Mouse (Mus musculus) myocyte (in vitro differentiated cells): ENCODE data around the gene Cnga1. TPM values are rescaled to one million over a fixed set of nuclear protein-coding genes. Genes with fewer than 3 reads are reported as not detected.

Experiments used
- H3K27me3 ChIP-seq: one replicate; pipeline ENCODE4 v1.6.1; 2011; ENCODE audit not compliant: control insufficient read depth, insufficient read depth, insufficient read length
- H3K36me3 ChIP-seq: one replicate; pipeline ENCODE4 v1.6.1; 2011; ENCODE audit not compliant: control insufficient read depth, insufficient read depth
- H3K4me2 ChIP-seq: one replicate; pipeline ENCODE4 v1.6.1; 2011; ENCODE audit warnings: low read depth, control low read depth
- H3K4me3 ChIP-seq: one replicate; pipeline ENCODE4 v1.5.1; 2011; ENCODE audit warnings: mild to moderate bottlenecking, control low read depth, moderate library complexity
- H3K79me2 ChIP-seq: one replicate; pipeline ENCODE4 v1.6.1; 2011; ENCODE audit not compliant: control insufficient read depth, insufficient read depth
- H3ac ChIP-seq: one replicate; pipeline ENCODE4 v1.6.1; 2011; ENCODE audit not compliant: control insufficient read depth, insufficient read length
- CEBPB ChIP-seq: IDR thresholded peaks from 2 replicates; pipeline ENCODE4 v1.6.1; 2011; ENCODE audit warnings: mild to moderate bottlenecking, moderate library complexity; ENCODE audit not compliant: poor library complexity, insufficient read depth, severe bottlenecking
- E2F4 ChIP-seq: IDR thresholded peaks from one replicate; pipeline ENCODE4 v1.6.1; 2011; ENCODE audit warnings: mild to moderate bottlenecking, control low read depth, moderate library complexity; ENCODE audit not compliant: insufficient read depth
- MAX ChIP-seq: IDR thresholded peaks from one replicate; pipeline ENCODE4 v1.6.1; 2011; ENCODE audit warnings: low read depth, mild to moderate bottlenecking, control low read depth
- MYOD1 ChIP-seq, 3 experiments: IDR thresholded peaks; one replicate each; pipeline ENCODE4 v1.6.1; 2011; ENCODE audit warnings: control low read depth in 2 of 3, low read depth in 2 of 3, mild to moderate bottlenecking in 2 of 3, moderate library complexity in 1 of 3; ENCODE audit not compliant: insufficient read length in 2 of 3, control insufficient read depth in 1 of 3
- MYOG ChIP-seq, 3 experiments: IDR thresholded peaks; one replicate each; pipeline ENCODE4 v1.6.1; 2011; ENCODE audit warnings: control low read depth in 2 of 3, low read depth in 2 of 3, mild to moderate bottlenecking in 2 of 3; ENCODE audit not compliant: insufficient read length in 2 of 3, control insufficient read depth in 1 of 3, insufficient read depth in 1 of 3
- POLR2A ChIP-seq: IDR thresholded peaks from one replicate; pipeline ENCODE4 v1.6.1; 2011; ENCODE audit warnings: low read depth, mild to moderate bottlenecking, control low read depth, moderate library complexity; ENCODE audit not compliant: insufficient read length
- POLR2AphosphoS2 ChIP-seq: IDR thresholded peaks from one replicate; pipeline ENCODE4 v1.6.1; 2011; ENCODE audit warnings: low read depth, control low read depth; ENCODE audit not compliant: insufficient read length
- REST ChIP-seq: IDR thresholded peaks from one replicate; pipeline ENCODE4 v1.6.1; 2011; ENCODE audit warnings: mild to moderate bottlenecking, control low read depth, moderate library complexity; ENCODE audit not compliant: insufficient read depth, insufficient read length
- SRF ChIP-seq: IDR thresholded peaks from one replicate; pipeline ENCODE4 v1.6.1; 2011; ENCODE audit warnings: low read depth; ENCODE audit not compliant: control insufficient read depth, insufficient read length
- TCF12 ChIP-seq: IDR thresholded peaks from one replicate; pipeline ENCODE4 v1.6.1; 2011; ENCODE audit warnings: mild to moderate bottlenecking, control low read depth; ENCODE audit not compliant: poor library complexity, insufficient read depth, severe bottlenecking
- TCF3 ChIP-seq: IDR thresholded peaks from one replicate; pipeline ENCODE4 v1.6.1; 2011; ENCODE audit warnings: low read depth, control low read depth; ENCODE audit not compliant: insufficient read length
- USF1 ChIP-seq: IDR thresholded peaks from one replicate; pipeline ENCODE4 v1.6.1; 2011; ENCODE audit warnings: low read depth, mild to moderate bottlenecking, control low read depth, moderate library complexity
- polyA plus RNA-seq: library from polyadenylated mRNA; unstranded; fragments of >200 nt; fragmentation: generic; extraction: Trizol; gene quantifications from one replicate; pipeline ENCODE4 v1.2.1, GENCODE M21; 2012; ENCODE audit warnings: missing spikeins

The Cnga1 gene
- polyA plus RNA-seq, 1 experiment: not detected

DNA sequence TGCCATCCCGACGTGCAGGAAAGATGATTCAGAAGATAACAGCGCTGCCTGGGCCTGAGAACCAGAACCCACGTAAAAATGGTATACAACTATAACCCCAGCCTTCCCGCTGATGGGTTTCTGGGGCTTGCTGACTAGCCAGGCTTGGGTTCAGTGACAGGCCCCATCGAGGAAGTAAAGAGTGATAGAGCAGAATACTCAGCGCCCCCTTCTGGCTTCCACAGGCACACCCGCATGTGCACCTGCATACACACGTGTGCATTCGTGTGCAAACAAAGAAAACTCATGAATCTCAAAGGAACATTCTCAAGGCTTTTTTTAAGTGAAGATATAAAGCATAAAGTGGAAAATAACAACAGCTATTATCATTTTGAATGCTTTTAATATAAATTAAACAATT lies 2.1 kb upstream of the Cnga1 start:
- Histone ChIP-seq H3K4me3 (no peak overlapping the region), H3K27me3 (peaks cover 3% of the 10 kb centered on the region), H3K36me3 (no peaks in the 10 kb centered on the region), H3K4me2 (no peak overlapping the region), H3K79me2 (no peaks in the 10 kb centered on the region), H3ac (no peak overlapping the region)
- TF ChIP-seq CEBPB (no peak), MYOG (IDR thresholded peaks at IDR 0.05; ENCODE audit: control insufficient read depth in 1 of 3, insufficient read depth in 1 of 3, insufficient read length in 2 of 3, low read depth in 2 of 3) (no peak), USF1 (no peak), REST (no peak), POLR2A (no peak), SRF (no peak), MAX (no peak), TCF12 (no peak), MYOD1 (IDR thresholded peaks at IDR 0.05; ENCODE audit: control insufficient read depth in 1 of 3, insufficient read length in 2 of 3, low read depth in 2 of 3) (no peak), POLR2AphosphoS2 (no peak), TCF3 (no peak), E2F4 (no peak)

DNA sequence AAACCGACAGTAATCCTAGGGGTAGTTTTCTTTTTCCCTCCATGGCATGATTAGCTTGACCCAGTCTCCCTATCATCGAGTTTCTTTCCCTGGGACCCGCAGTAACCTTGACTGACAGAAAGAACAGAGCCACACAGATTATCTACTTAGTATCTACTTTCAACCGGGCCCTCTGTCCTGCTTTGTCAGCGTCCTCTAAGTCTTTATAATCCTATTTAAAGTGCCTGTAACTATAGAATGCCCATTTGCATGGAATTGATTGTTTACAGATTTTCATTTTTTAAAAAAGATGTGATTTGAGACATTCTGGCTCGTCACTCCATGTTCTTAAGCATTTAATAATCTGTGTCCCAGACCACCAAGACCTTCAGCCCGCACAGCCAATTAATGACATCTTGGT lies 420 bp downstream of the Cnga1 start:
- no peaks in the 10 kb centered on the region for H3K79me2 ChIP-seq
- no peaks in the 10 kb centered on the region for H3K36me3 ChIP-seq
- no peak overlapping the region for H3K4me3 ChIP-seq
- no peak overlapping the region for H3ac ChIP-seq
- no peak overlapping the region for H3K4me2 ChIP-seq
- TF ChIP-seq POLR2AphosphoS2: no peak
- TF ChIP-seq E2F4: no peak
- no peak for TF ChIP-seq MYOG (IDR thresholded peaks at IDR 0.05; ENCODE audit: control insufficient read depth in 1 of 3, insufficient read depth in 1 of 3, insufficient read length in 2 of 3, low read depth in 2 of 3)
- TF ChIP-seq MYOD1 (IDR thresholded peaks at IDR 0.05; ENCODE audit: control insufficient read depth in 1 of 3, insufficient read length in 2 of 3, low read depth in 2 of 3): no peak
- TF ChIP-seq TCF3: no peak
- no peak for TF ChIP-seq POLR2A
- TF ChIP-seq SRF: no peak
- no peak for TF ChIP-seq TCF12
- no peak for TF ChIP-seq MAX
- no peak for TF ChIP-seq CEBPB
- TF ChIP-seq REST: no peak
- no peak for TF ChIP-seq USF1
- peaks cover 3% of the 10 kb centered on the region for H3K27me3 ChIP-seq

DNA sequence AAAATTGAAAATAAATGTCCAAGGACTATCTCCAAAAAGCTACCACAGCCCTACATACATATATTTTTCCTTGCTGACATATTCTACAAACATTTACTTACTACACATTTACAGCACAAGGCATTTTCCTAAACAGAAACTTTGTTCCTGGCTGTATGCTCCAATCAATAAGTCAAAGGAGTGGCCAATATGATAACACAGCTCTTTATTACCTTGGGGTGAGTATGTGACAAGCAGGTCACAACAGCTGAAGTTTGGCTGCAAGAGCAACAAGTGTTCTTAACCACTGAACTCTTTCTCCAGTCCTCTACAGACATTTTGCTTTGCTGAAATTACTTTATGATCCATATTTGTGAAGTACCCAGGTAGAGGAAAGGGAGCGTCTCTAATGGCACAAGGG lies 4.0 kb downstream of the Cnga1 start:
- Histone ChIP-seq H3K36me3 (no peaks in the 10 kb centered on the region), H3K4me3 (no peak overlapping the region), H3K27me3 (no peaks in the 10 kb centered on the region), H3K4me2 (no peak overlapping the region), H3K79me2 (no peaks in the 10 kb centered on the region), H3ac (no peak overlapping the region)
- TF ChIP-seq TCF12: no peak
- no peak for TF ChIP-seq TCF3
- no peak for TF ChIP-seq USF1
- no peak for TF ChIP-seq MYOG (IDR thresholded peaks at IDR 0.05; ENCODE audit: control insufficient read depth in 1 of 3, insufficient read depth in 1 of 3, insufficient read length in 2 of 3, low read depth in 2 of 3)
- no peak for TF ChIP-seq POLR2A
- TF ChIP-seq POLR2AphosphoS2: no peak
- TF ChIP-seq CEBPB: no peak
- TF ChIP-seq MAX: no peak
- no peak for TF ChIP-seq E2F4

DNA sequence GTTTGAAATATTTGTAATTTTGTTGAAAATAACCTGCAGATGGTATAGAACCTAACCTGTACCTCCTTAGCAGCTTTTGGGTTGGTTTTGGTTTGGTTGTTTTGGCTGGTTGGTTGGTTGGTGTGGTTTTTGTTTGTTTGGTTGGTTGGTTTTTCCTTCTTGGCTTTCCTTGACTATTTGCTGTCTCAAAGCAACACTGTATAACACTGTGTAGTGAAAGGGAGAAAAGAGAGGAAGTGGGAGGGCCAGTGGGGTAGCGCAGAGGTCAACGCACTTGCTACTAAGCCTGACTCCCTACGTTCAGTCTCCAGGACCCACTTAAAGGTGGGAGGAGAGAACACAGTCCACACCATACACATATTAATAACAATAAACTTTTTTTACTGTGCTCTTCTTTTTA lies 7.5 kb downstream of the Cnga1 start:
- H3K4me2 ChIP-seq: no peak overlapping the region
- no peaks in the 10 kb centered on the region for H3K36me3 ChIP-seq
- H3K79me2 ChIP-seq: no peaks in the 10 kb centered on the region
- TF ChIP-seq TCF12: no peak
- TF ChIP-seq MAX: no peak
- no peak for TF ChIP-seq POLR2A
- no peak for TF ChIP-seq TCF3
- no peak for TF ChIP-seq POLR2AphosphoS2
- no peak for TF ChIP-seq CEBPB
- no peak for TF ChIP-seq MYOG (IDR thresholded peaks at IDR 0.05; ENCODE audit: control insufficient read depth in 1 of 3, insufficient read depth in 1 of 3, insufficient read length in 2 of 3, low read depth in 2 of 3)
- TF ChIP-seq E2F4: no peak
- TF ChIP-seq MYOD1 (IDR thresholded peaks at IDR 0.05; ENCODE audit: control insufficient read depth in 1 of 3, insufficient read length in 2 of 3, low read depth in 2 of 3): no peak
- no peak for TF ChIP-seq SRF
- no peak for TF ChIP-seq REST
- TF ChIP-seq USF1: no peak
- no peak overlapping the region for H3K4me3 ChIP-seq
- no peaks in the 10 kb centered on the region for H3K27me3 ChIP-seq
- H3ac ChIP-seq: no peak overlapping the region

DNA sequence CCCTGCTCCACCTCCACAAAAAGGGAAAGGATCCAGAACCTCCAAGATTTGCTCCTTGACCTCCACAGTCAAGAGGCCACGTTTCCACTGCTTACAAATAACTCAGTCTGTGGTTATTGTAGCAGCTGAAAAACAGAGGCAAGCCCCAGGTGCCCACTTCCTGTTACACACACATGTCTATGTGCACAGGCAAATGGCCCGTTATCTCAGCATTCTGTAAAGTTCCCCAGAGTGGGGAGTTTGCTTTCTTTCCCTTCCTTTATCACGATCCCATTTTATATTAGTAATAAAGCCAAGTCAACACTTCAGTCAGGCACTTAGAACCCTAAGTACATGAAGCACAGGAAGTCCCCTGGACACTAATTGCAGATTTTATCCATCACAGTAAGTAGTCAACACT lies 8.0 kb downstream of the Cnga1 start:
- Histone ChIP-seq H3K79me2 (no peaks in the 10 kb centered on the region), H3K4me3 (no peak overlapping the region), H3K4me2 (no peak overlapping the region), H3K36me3 (no peaks in the 10 kb centered on the region), H3K27me3 (no peaks in the 10 kb centered on the region), H3ac (no peak overlapping the region)
- TF ChIP-seq MAX (no peak), MYOD1 (IDR thresholded peaks at IDR 0.05; ENCODE audit: control insufficient read depth in 1 of 3, insufficient read length in 2 of 3, low read depth in 2 of 3) (no peak), TCF3 (no peak), POLR2AphosphoS2 (no peak), USF1 (no peak), SRF (no peak)
